Mouse (Mus musculus) liver, embryonic 11.5 days (tissue): ENCODE results near the gene Neurl4. TPM values are rescaled to one million over a fixed set of nuclear protein-coding genes. Genes with fewer than 3 reads are reported as not detected.

Experiments
- ATAC-seq: fragments of 200-750 bp; cut with Nextera tagmentation; replicated peaks from 2 replicates; pipeline ENCODE4 v1.8.0; 2017; ENCODE audit warnings: moderate number of reproducible peaks, mild to moderate bottlenecking, moderate TSS enrichment, moderate library complexity; ENCODE audit not compliant: low FRiP score
- DNase-seq: peaks from one replicate; pipeline ENCODE4 v3.0.0-alpha.2; 2017; ENCODE audit warnings: low spot score
- H3K27ac ChIP-seq: fragments of 300-500 bp; sonication (generic); 2 replicates; pipeline ENCODE4 v1.5.1; 2014; ENCODE audit warnings: mild to moderate bottlenecking, low read depth, low read length, control low read depth
- H3K27me3 ChIP-seq: fragments of 300-500 bp; sonication (generic); replicated peaks from 2 replicates; pipeline ENCODE4 v1.6.1; 2014; ENCODE audit warnings: low read length, mixed read lengths; ENCODE audit not compliant: control insufficient read depth, insufficient read depth
- H3K36me3 ChIP-seq: fragments of 300-500 bp; sonication (generic); 2 replicates; pipeline ENCODE4 v1.6.1; 2014; ENCODE audit warnings: mild to moderate bottlenecking, low read length, moderate library complexity, mixed read lengths; ENCODE audit not compliant: control insufficient read depth, insufficient read depth
- H3K4me1 ChIP-seq: fragments of 300-500 bp; sonication (generic); replicated peaks from 2 replicates; pipeline ENCODE4 v1.6.1; 2014; ENCODE audit warnings: low read length, mixed read lengths; ENCODE audit not compliant: control insufficient read depth, insufficient read depth
- H3K4me2 ChIP-seq: fragments of 300-500 bp; sonication (generic); 2 replicates; pipeline ENCODE4 v1.6.1; 2014; ENCODE audit warnings: mild to moderate bottlenecking, control low read depth, moderate library complexity
- H3K4me3 ChIP-seq: fragments of 300-500 bp; sonication (generic); 2 replicates; pipeline ENCODE4 v1.5.1; 2014; ENCODE audit warnings: low read depth, low read length, control low read depth
- H3K9ac ChIP-seq: fragments of 300-500 bp; sonication (generic); 2 replicates; pipeline ENCODE4 v1.6.1; 2014; ENCODE audit warnings: low read depth, low read length, control low read depth
- H3K9me3 ChIP-seq: fragments of 300-500 bp; sonication (generic); 2 replicates; pipeline ENCODE4 v1.6.1; 2016; ENCODE audit warnings: low read length, inconsistent platforms, mixed read lengths; ENCODE audit not compliant: control insufficient read depth
- WGBS: fragments of 180-500 bp; shearing (Covaris S2); extraction: QIAGEN DNeasy Blood & Tissue Kit; methylation state at CpG from one replicate; pipeline ENCODE4 v1.1.7; 2014; 5-methylcytosine and 5-hydroxymethylcytosine counted together
- polyA plus RNA-seq: library from polyadenylated mRNA; unstranded; fragments of >200 nt; fragmentation: Nextera tagmentation; extraction: Ambion mirVana; gene quantifications from 2 replicates; pipeline ENCODE4 v1.2.1, GENCODE M21; 2014

Neurl4 gene
- polyA plus RNA-seq, 1 experiment from 2014 or later: 10.5 TPM

DNA sequence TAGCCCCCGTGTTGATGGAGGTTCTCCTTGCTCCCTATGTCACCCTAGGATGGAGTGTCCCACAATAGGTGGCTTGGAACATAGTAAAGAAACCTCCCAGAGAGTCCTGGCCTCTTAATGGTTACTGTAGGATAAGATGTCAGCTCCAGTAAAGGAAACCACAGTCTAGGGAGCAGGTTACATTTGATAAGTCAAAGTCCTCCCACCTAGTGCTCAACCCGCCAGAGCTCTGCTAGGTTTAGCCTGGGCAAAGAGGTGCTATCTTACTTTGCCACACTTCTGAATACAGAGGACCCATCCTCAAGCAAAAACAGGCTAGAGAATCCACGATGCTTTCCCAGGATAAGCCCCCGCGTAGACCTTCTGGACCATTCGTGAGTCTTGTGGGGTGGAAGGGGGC, 21.9 kb upstream of the Neurl4 start:
- Histone ChIP-seq H3K4me2 (peak overlapping the region; percentile 99), H3K9ac (peak overlapping the region; percentile 15), H3K27me3 (no peaks in the 10 kb centered on the region), H3K27ac (peak overlapping the region; percentile 92), H3K36me3 (no peaks in the 10 kb centered on the region), H3K4me1 (peaks cover 57% of the 10 kb centered on the region), H3K4me3 (peak overlapping the region; percentile 63), H3K9me3 (no peaks in the 10 kb centered on the region)
- WGBS: 50% methylated on average over 6 of the region's 6 CpGs
- peak; percentile 79 for ATAC-seq
- no peak for DNase-seq

DNA sequence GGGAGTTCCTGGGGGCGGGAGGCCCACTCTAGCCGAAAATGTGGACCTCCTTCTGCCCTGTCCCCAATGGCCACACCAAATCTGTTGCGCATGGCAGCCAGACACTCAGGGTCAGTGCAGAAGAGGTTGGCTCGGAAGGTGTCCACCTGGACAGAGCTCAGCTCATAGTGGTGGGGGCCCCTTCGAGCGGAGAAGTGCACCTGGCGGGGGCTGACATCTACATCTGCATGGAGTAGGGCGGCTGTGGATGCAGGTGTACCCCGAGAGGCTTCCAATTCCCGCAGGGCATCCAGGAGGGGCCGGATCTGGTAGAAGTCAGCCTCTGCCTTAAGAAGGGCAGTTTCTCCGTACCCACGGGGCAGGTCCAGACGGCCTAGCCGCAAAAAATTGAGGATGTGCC, 21.2 kb upstream of the Neurl4 start:
- WGBS: 61% methylated on average over 15 of the region's 15 CpGs
- H3K36me3 ChIP-seq: no peaks in the 10 kb centered on the region
- peaks cover 57% of the 10 kb centered on the region for H3K4me1 ChIP-seq
- no peak for DNase-seq
- H3K4me3 ChIP-seq: peak overlapping the region; percentile 63
- ATAC-seq: no peak
- no peaks in the 10 kb centered on the region for H3K27me3 ChIP-seq
- peak overlapping the region; percentile 99 for H3K4me2 ChIP-seq
- H3K9me3 ChIP-seq: no peaks in the 10 kb centered on the region
- peak overlapping the region; percentile 80 for H3K9ac ChIP-seq
- H3K27ac ChIP-seq: peak overlapping the region; percentile 92

DNA sequence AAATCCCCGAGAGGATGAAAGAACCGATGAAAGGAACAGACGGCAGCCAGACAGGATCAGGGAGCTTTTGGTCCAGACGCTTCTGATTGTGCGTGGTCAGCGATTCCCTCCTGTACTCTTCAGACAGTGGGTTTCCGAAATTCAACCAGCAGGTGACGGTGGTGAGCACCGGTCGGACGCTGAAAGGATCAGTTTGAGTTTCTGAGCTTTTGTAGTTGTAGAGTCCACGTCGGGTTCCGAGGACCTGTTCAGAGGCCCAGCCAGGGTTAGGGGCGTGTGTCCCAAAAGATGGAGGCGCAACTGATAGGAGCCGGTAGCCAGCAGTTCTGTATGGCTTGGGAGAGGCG, 20.4 kb upstream of the Neurl4 start:
- peak; percentile 46 for ATAC-seq
- Histone ChIP-seq H3K27ac (peak overlapping the region; percentile 92), H3K27me3 (no peaks in the 10 kb centered on the region), H3K4me2 (peak overlapping the region; percentile 99), H3K36me3 (no peaks in the 10 kb centered on the region), H3K4me3 (peak overlapping the region; percentile 63), H3K9me3 (no peaks in the 10 kb centered on the region), H3K4me1 (peaks cover 57% of the 10 kb centered on the region), H3K9ac (peak overlapping the region; percentile 80)
- DNase-seq: peak; percentile 85
- under 1% methylated on average over 18 of the region's 18 CpGs for WGBS

DNA sequence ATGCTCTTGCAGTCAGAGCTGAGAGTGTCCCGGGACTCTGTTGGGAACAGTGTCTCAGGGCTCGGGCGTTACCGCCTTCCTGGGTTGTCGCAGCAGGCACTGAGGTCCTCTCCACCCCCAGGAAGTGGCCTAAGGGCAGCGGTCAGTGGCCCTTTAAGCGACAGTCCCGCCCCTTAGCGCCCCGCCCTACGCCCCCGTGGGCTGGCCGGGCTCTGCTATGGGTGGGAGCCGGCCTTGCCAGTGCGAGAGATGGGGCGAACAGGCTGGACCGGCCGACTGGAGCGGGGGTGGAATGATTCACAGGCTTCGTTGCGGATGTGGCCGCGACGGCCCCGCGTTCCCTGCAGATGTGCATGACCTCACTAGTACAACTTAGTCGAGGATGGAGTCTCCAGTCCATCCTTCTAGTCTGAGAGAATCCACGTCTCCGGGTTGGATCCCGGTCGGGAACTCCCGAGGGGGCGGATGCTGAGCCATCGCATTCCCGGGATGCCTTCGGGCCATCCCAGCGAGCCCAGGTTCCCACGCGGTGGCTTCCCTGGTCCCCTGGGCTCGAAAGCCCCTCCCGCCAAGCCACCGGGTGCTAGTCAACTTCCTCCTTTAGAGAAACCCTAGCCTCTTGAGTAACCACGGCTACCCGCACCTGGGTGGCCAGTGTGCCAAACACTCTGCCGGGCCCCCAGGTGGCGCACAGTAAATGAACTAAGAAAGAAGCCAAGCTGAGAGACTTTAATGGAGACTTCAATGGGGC, 19.8 kb upstream of the Neurl4 start, which contains the start of gene Kctd11:
Gene Kctd11 (minus strand): TSS at position 554 of the 751 bp plus-strand sequence.
- H3K4me1 ChIP-seq: peaks cover 53% of the 10 kb centered on the region
- no peaks in the 10 kb centered on the region for H3K9me3 ChIP-seq
- WGBS: under 1% methylated on average over 46 of the region's 46 CpGs
- H3K27me3 ChIP-seq: no peaks in the 10 kb centered on the region
- DNase-seq (peak; percentile 73), ATAC-seq (peak; percentile 73)
- H3K27ac ChIP-seq: peak within 1 kb of the TSS; percentile 92
- H3K4me3 ChIP-seq: peak within 1 kb of the TSS; percentile 63
- peak within 1 kb of the TSS; percentile 99 for H3K4me2 ChIP-seq
- H3K9ac ChIP-seq: peak within 1 kb of the TSS; percentile 80
- H3K36me3 ChIP-seq: no peaks in the 10 kb centered on the region

DNA sequence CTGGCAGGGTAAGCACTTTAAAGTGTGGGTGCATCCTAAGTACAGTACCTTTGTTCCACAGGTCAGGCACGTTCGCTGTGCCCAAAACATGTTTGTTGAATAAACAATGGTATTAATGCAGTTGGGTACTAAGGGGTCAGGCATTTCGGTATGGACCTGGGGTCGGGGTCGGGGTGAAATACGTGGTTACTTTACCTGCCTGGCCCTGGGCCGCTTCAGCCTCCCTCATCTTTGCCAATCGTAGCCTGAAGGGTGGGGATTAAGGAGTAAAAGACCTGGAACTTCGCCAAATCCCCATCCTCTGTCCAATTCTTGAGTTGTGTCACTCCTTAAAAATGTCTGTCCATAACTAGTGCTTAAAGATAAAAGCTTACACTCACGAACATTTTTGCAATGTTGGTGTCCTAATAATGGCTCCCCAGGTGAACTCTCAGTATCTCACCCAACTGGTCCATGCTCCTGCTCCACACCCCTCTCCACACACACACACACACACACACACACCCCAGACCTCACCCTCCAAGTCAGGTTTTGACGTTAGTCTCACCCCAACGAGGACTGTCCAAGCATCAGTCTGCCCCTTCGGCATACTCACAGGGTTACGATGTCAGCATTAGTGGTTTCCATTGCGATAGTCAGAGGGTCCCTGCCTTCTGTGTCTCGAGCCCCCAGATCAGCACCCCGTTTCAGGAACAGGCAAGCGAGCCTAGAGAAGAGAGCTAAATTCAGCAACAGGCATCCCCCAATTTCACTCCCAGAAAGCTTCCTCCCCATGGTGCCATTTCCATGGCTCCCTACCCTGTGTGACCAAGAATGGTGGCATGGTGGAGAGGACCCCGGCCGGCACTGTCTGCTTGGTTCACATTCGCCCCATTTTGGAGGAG, 18.8 kb upstream of the Neurl4 start:
- peak overlapping the region; percentile 80 for H3K9ac ChIP-seq
- H3K4me3 ChIP-seq: peak overlapping the region; percentile 63
- H3K27ac ChIP-seq: peak overlapping the region; percentile 57; the same call in 1 of the 2 replicates
- WGBS: 69% methylated on average over 21 of the region's 21 CpGs
- H3K4me1 ChIP-seq: peaks cover 53% of the 10 kb centered on the region
- H3K9me3 ChIP-seq: no peaks in the 10 kb centered on the region
- H3K27me3 ChIP-seq: no peaks in the 10 kb centered on the region
- DNase-seq: no peak
- ATAC-seq: no peak
- peak overlapping the region; percentile 99 for H3K4me2 ChIP-seq
- H3K36me3 ChIP-seq: no peaks in the 10 kb centered on the region

DNA sequence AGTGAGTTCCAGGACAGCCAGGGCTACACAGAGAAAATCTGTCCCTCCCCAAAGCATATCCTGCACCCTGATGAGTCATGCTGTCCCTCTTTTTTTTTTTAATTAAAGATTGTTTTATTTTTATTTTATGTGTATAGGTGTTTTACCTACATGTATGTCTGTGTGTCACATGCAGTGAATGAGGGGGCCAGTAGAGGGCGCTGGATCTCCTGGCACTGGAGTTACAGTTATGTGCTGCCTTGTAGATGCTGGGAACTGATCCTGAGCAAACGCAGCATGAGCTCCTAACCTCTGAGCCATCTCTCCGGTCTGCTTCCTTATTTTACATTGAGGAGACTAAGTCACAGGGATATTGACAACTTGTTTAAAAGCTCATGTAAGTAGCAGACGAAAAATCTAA, 17.8 kb upstream of the Neurl4 start:
- WGBS: 61% methylated on average over 4 of the region's 4 CpGs

DNA sequence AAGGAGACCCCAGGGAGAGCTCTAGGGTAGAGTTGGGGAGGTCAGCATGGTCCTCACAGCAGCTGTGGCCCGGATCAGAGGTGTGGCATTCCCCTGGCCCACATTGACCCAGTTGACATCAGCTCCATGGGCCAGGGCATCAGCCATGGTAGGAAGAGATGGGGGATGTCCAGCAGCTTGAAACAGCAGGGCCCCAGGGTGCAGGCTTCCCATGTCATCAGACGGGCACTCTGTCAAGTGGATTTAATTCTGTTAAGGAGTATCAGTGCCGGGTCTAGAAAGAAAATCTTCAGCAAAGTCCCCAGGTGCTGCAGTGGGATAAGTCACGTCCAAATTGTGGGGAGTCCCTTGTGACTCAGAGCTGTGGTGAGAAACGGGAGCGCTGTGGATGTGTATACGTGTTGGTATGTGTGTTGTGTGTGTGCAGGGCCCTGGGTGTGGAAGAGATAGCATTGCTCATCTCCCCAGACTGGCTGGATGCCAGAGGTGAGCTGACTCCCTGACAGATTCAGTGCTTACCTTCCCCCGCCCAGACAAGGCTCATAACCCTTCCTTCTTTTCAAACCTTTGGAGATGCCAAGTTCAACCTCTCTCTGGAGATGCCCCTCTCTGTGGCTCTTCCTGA, 17.2 kb upstream of the Neurl4 start:
- H3K27ac ChIP-seq: 0 out of 2 replicates have a peak overlapping the region, but pooled peaks have one; percentile 22
- H3K9ac ChIP-seq: no peak overlapping the region; the same call in 1 of the 2 replicates

More for the DNA sequence above, 17.8 kb upstream of the Neurl4 start:
- no peaks in the 10 kb centered on the region for H3K27me3 ChIP-seq
- no peak overlapping the region for H3K9ac ChIP-seq
- H3K36me3 ChIP-seq: no peaks in the 10 kb centered on the region
- ATAC-seq (no peak), DNase-seq (no peak)
- H3K27ac ChIP-seq: no peak overlapping the region
- no peak overlapping the region for H3K4me2 ChIP-seq
- no peaks in the 10 kb centered on the region for H3K9me3 ChIP-seq
- H3K4me1 ChIP-seq: peaks cover 54% of the 10 kb centered on the region
- no peak overlapping the region for H3K4me3 ChIP-seq

DNA sequence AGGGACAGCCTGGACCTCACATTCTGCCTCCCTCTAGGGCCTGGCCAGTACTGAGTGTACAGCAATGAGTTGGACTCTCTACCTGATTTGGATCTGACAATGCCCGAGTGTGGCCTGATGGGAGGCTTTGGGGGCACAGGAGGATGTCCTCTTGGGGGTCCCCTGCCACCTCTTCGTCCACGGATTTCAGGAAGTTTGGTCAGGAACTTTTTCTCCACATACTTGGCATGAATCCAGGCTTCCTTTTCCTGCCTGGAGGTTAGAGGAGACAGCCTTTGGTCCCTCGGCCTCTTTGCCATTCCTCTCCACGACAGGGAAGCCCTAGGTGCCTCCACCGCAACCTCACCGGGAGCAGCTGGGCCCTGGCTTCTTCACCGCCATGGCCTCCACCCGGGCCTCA, 16.6 kb upstream of the Neurl4 start:
- no peaks in the 10 kb centered on the region for H3K27me3 ChIP-seq
- no peaks in the 10 kb centered on the region for H3K9me3 ChIP-seq
- ATAC-seq (no peak), DNase-seq (no peak)
- no peaks in the 10 kb centered on the region for H3K36me3 ChIP-seq
- peaks cover 43% of the 10 kb centered on the region for H3K4me1 ChIP-seq
- no peak overlapping the region for H3K4me3 ChIP-seq
- H3K4me2 ChIP-seq: no peak overlapping the region; the same call in 1 of the 2 replicates
- WGBS: 77% methylated on average over 9 of the region's 9 CpGs
- no peak overlapping the region; the same call in 1 of the 2 replicates for H3K9ac ChIP-seq
- 0 out of 2 replicates have a peak overlapping the region, but pooled peaks have one; percentile 22 for H3K27ac ChIP-seq

More for the DNA sequence above, 17.2 kb upstream of the Neurl4 start:
- Histone ChIP-seq H3K4me2 (no peak overlapping the region), H3K36me3 (no peaks in the 10 kb centered on the region), H3K27me3 (no peaks in the 10 kb centered on the region), H3K9me3 (no peaks in the 10 kb centered on the region), H3K4me3 (no peak overlapping the region), H3K4me1 (peaks cover 49% of the 10 kb centered on the region)
- 87% methylated on average over 8 of the region's 8 CpGs for WGBS
- ATAC-seq (no peak), DNase-seq (no peak)
